Mouse (Mus musculus): ENCODE measurements around the gene Zbtb9. TPM values are rescaled to one million over a fixed set of nuclear protein-coding genes. Genes with fewer than 3 reads are reported as not detected.
A peak's percentile ranks its signal among the peaks of the same experiment; 100 is the strongest.
"Not testable (repeated sequence)": the region's sequence is repeated elsewhere in the genome, so short reads cannot be mapped to it uniquely, and the experiment has no call there.

The Zbtb9 gene
- polyA plus RNA-seq (2016; fragmentation: Nextera tagmentation; extraction: Ambion mirVana): 15.8 and 17.8 TPM in 2 replicates

DNA sequence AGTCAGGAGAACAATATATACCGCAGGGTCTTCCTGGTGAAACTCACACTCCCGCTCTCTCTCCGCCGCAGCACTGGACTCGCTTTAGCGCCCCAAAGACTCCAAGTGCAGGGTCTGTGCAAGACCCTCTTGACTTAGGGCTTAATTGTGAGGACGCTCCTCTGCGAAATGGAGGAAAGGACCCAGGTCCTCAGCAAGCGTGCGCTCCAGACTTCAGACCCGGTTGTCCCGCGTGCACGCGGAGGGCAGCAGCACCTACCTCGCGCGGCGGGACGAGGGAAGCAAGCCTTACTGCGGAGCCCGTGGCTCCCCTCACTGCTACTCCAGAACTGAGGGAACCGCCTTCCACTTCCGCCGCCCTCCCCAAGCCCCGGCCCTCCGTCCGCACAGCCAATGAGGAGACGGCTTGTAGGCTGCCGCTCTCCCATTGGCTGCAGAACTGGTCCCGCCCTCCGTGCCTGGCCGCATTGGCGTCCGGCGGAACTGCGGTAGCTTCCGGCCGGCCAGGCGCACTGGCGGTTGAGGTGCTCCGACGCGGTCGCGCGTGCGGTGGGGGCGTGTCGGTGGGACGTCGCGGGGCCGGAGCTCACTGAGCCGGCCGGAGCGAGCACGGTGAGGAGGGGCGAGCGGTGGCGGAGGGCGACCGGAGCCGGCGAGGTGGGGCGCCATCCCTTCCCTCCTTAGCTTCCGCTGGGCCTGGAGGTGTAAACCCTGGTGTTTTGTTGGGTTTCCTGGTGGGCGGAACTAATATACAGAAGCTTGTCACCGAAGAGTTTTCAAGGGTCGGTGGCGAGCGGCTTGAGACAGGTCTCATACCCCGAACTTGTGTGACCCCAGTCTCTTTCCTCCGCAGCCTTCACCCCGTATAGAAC is at the start of gene Zbtb9:
Zbtb9 (plus strand) TSS at position 465 of the 872 bp plus-strand sequence.
- H3K27ac ChIP-seq: peak within 1 kb of the TSS; percentile 89
- under 1% methylated on average over 75 of the region's 75 CpGs for WGBS
- no peaks in the 10 kb centered on the region for H3K27me3 ChIP-seq
- H3K9me3 ChIP-seq: no peaks in the 10 kb centered on the region
- ATAC-seq (ENCODE audit: insufficient number of reproducible peaks, insufficient read depth, low FRiP score, low TSS enrichment, low read depth): peak; percentile 98
- H3K36me3 ChIP-seq: peaks cover 57% of the 10 kb centered on the region
- H3K9ac ChIP-seq (replicated peaks): peak within 1 kb of the TSS; percentile 65
- H3K4me3 ChIP-seq (replicated peaks): peak within 1 kb of the TSS; percentile 82
- peak within 1 kb of the TSS; percentile 74 for H3K4me2 ChIP-seq
- peaks cover 32% of the 10 kb centered on the region for H3K4me1 ChIP-seq (replicated peaks)

GRCm38 (mm10) chr17:26925414-26925813 is 47.6 kb upstream of the Zbtb9 start:
- H3K9me3 ChIP-seq; ATAC-seq (ENCODE audit: insufficient number of reproducible peaks, insufficient read depth, low FRiP score, low TSS enrichment, low read depth); H3K4me1 ChIP-seq (replicated peaks); H3K27ac ChIP-seq; H3K4me2 ChIP-seq; H3K9ac ChIP-seq (replicated peaks); H3K27me3 ChIP-seq; H3K4me3 ChIP-seq (replicated peaks): not testable (repeated sequence)
- H3K36me3 ChIP-seq: peaks cover 80% of the 10 kb centered on the region
- 96% methylated on average over 9 of the region's 9 CpGs for WGBS

GRCm38 (mm10) chr17:26931795-26932194 is 41.2 kb upstream of the Zbtb9 start:
- 71% methylated on average over 7 of the region's 7 CpGs for WGBS

GRCm38 (mm10) chr17:26932839-26933398 is 40.0 kb upstream of the Zbtb9 start, which contains the start of gene Phf1:
Gene Phf1 (plus strand): TSS chr17:26933052.
- Histone ChIP-seq H3K27me3 (no peaks in the 10 kb centered on the region), H3K4me3 (replicated peaks) (peak within 1 kb of the TSS; percentile 69), H3K27ac (peak within 1 kb of the TSS; percentile 78), H3K9me3 (no peaks in the 10 kb centered on the region), H3K36me3 (peaks cover 66% of the 10 kb centered on the region), H3K4me1 (replicated peaks) (peaks cover 19% of the 10 kb centered on the region), H3K9ac (replicated peaks) (peak within 1 kb of the TSS; percentile 76), H3K4me2 (peak within 1 kb of the TSS; percentile 89)
- 0% methylated on average over 42 of the region's 43 CpGs for WGBS
- peak; percentile 84 for ATAC-seq (ENCODE audit: insufficient number of reproducible peaks, insufficient read depth, low FRiP score, low TSS enrichment, low read depth)

More at GRCm38 (mm10) chr17:26931795-26932194, 41.2 kb upstream of the Zbtb9 start:
- H3K9ac ChIP-seq (replicated peaks); H3K27ac ChIP-seq; H3K27me3 ChIP-seq; H3K4me3 ChIP-seq (replicated peaks); H3K9me3 ChIP-seq; H3K4me2 ChIP-seq; ATAC-seq (ENCODE audit: insufficient number of reproducible peaks, insufficient read depth, low FRiP score, low TSS enrichment, low read depth): not testable (repeated sequence)
- Histone ChIP-seq H3K4me1 (replicated peaks) (peaks cover 10% of the 10 kb centered on the region), H3K36me3 (peaks cover 64% of the 10 kb centered on the region)

DNA sequence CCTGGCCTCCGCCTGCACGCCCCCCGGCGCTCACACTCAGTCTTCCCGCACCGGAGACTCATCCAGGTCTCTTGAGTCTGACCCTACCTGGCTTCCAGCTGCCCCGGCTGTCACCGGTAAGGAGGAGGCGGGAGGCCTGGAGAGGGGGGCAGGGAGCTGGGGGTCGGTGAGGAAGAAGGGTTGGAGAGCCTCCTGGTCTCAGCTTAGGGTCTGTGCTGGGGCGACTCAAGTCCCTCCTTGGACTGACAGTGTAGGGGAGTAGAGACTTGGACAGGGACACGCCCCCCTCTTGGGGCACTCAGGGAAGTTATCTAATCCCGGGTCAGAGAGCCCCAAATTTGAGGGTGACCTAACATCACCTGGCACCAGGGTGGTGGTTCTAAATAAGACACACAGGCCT is 39.5 kb upstream of the Zbtb9 start:
- ATAC-seq (ENCODE audit: insufficient number of reproducible peaks, insufficient read depth, low FRiP score, low TSS enrichment, low read depth): 0 out of 2 replicates have a peak, but pooled peaks have one; percentile 23
- H3K36me3 ChIP-seq: peaks cover 62% of the 10 kb centered on the region
- peak overlapping the region; percentile 78 for H3K27ac ChIP-seq
- no peaks in the 10 kb centered on the region for H3K9me3 ChIP-seq
- peaks cover 24% of the 10 kb centered on the region for H3K4me1 ChIP-seq (replicated peaks)
- H3K4me3 ChIP-seq (replicated peaks): peak overlapping the region; percentile 69
- no peaks in the 10 kb centered on the region for H3K27me3 ChIP-seq
- peak overlapping the region; percentile 76 for H3K9ac ChIP-seq (replicated peaks)
- 5% methylated on average over 13 of the region's 13 CpGs for WGBS
- peak overlapping the region; percentile 89 for H3K4me2 ChIP-seq

DNA sequence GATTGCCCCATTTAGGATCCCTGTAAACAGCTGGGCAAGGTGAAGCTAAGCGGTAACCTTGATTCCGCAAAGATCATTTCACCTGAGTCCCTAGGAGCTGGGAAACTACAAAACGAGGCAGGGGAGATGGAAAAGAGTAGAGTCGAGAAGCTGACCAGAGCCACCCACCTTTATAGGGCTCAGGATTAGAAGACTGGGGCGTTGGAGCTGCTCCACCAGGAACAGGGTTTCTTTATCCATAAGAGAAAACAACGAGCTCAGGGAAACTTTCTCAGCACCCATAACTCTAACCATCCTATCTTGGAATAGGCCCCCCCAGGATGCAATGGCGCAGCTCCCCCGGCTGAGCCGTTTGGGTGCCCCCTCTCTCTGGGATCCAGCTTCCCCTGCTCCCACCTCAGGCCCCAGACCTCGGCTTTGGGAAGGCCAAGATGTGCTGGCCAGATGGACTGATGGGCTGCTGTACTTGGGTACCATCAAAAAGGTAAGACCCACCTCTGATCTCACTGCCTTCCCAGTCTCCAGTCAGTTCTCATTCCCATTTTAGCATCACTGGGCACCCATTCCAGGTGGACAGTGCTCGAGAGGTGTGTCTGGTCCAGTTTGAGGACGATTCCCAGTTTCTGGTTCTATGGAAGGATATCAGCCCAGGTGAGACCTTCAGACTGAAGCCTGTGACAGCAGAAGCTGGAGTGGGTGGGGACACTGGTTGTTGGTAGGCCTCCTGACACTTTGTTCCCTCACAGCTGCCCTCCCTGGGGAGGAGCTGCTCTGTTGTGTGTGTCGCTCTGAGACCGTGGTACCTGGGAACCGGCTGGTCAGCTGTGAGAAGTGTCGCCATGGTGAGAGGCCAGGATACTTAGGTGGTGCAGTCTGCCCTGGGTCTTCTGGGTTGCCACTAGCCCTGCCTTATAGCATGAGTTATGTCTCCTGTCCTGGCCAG is 38.8 kb upstream of the Zbtb9 start:
- peak overlapping the region; percentile 89 for H3K4me2 ChIP-seq
- H3K27ac ChIP-seq: peak overlapping the region; percentile 78; the same call in 1 of the 2 replicates
- H3K9me3 ChIP-seq: no peaks in the 10 kb centered on the region
- no peaks in the 10 kb centered on the region for H3K27me3 ChIP-seq
- H3K9ac ChIP-seq (replicated peaks): peak overlapping the region; percentile 76
- peaks cover 54% of the 10 kb centered on the region for H3K36me3 ChIP-seq
- ATAC-seq (ENCODE audit: insufficient number of reproducible peaks, insufficient read depth, low FRiP score, low TSS enrichment, low read depth): no peak
- WGBS: 79% methylated on average over 16 of the region's 16 CpGs
- H3K4me3 ChIP-seq (replicated peaks): peak overlapping the region; percentile 69
- peaks cover 28% of the 10 kb centered on the region for H3K4me1 ChIP-seq (replicated peaks)

- peaks cover 30% of the 10 kb centered on the region for H3K4me1 ChIP-seq (replicated peaks)
- H3K36me3 ChIP-seq: peaks cover 46% of the 10 kb centered on the region
- no peak overlapping the region for H3K4me3 ChIP-seq (replicated peaks)
- 90% methylated on average over 9 of the region's 9 CpGs for WGBS
- no peaks in the 10 kb centered on the region for H3K9me3 ChIP-seq
- no peak overlapping the region for H3K9ac ChIP-seq (replicated peaks)
- no peak overlapping the region for H3K27ac ChIP-seq
- H3K4me2 ChIP-seq: no peak overlapping the region
- ATAC-seq (ENCODE audit: insufficient number of reproducible peaks, insufficient read depth, low FRiP score, low TSS enrichment, low read depth): no peak
- H3K27me3 ChIP-seq: no peaks in the 10 kb centered on the region
These were observed 37.9 kb upstream of the Zbtb9 start for GRCm38 (mm10) chr17:26935027-26935426.

- no peak for ATAC-seq (ENCODE audit: insufficient number of reproducible peaks, insufficient read depth, low FRiP score, low TSS enrichment, low read depth)
- H3K27ac ChIP-seq: no peak overlapping the region
- peaks cover 43% of the 10 kb centered on the region for H3K4me1 ChIP-seq (replicated peaks)
- H3K36me3 ChIP-seq: peaks cover 37% of the 10 kb centered on the region
- 0 out of 2 replicates have a peak overlapping the region, but pooled peaks have one; percentile 8 for H3K4me2 ChIP-seq
- H3K27me3 ChIP-seq: no peaks in the 10 kb centered on the region
- peak overlapping the region; percentile 31; the same call in 1 of the 2 replicates for H3K9ac ChIP-seq (replicated peaks)
- WGBS: 80% methylated on average over 12 of the region's 12 CpGs
- no peaks in the 10 kb centered on the region for H3K9me3 ChIP-seq
- no peak overlapping the region for H3K4me3 ChIP-seq (replicated peaks)
These were observed 36.5 kb upstream of the Zbtb9 start for GRCm38 (mm10) chr17:26936453-26936852.

DNA sequence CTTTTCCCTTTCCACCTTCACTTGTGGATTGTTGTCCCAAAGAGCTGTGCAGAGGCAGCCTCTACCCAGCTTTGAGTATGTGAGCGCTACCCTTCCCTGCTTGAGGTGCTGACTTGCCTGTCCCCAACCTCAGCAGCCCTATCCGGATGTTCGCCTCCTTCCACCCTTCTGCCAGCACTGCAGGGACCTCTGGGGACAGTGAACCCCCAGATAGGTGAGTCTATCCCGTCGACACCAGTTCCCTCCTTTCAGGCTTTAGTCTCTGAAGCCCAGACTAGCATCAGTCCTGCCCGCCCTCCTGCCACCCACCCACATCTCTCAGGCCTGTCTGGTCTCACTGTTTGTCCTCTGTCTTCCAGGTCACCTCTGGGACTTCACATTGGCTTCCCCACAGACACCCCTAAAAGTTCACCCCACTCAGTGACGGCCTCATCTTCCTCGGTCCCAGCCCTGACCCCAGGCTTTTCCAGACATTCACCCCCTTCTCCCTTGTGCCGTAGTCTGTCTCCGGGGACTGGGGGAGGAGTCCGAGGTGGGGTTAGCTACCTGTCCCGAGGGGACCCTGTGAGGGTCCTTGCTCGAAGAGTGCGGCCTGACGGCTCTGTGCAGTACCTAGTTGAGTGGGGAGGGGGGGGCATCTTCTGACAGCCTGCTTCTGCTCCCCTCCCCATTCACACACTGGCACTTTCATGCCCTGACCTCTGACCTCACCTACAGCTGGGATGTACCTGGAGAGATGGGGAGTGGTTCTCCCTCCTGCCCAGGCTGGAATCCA is 35.9 kb upstream of the Zbtb9 start:
- peak overlapping the region; percentile 31; the same call in 1 of the 2 replicates for H3K9ac ChIP-seq (replicated peaks)
- H3K9me3 ChIP-seq: no peaks in the 10 kb centered on the region
- peaks cover 50% of the 10 kb centered on the region for H3K4me1 ChIP-seq (replicated peaks)
- 86% methylated on average over 15 of the region's 15 CpGs for WGBS
- peaks cover 37% of the 10 kb centered on the region for H3K36me3 ChIP-seq
- no peaks in the 10 kb centered on the region for H3K27me3 ChIP-seq
- no peak overlapping the region for H3K27ac ChIP-seq
- peak overlapping the region; percentile 4; the same call in 1 of the 2 replicates for H3K4me3 ChIP-seq (replicated peaks)
- H3K4me2 ChIP-seq: 0 out of 2 replicates have a peak overlapping the region, but pooled peaks have one; percentile 98
- ATAC-seq (ENCODE audit: insufficient number of reproducible peaks, insufficient read depth, low FRiP score, low TSS enrichment, low read depth): no peak
